Mouse (Mus musculus): ENCODE measurements around the gene Mrpl57. TPM values are rescaled to one million over a fixed set of nuclear protein-coding genes. Genes with fewer than 3 reads are reported as not detected.

Mrpl57 gene
- total RNA-seq, 1 experiment from 2014 or later: 131 TPM

DNA sequence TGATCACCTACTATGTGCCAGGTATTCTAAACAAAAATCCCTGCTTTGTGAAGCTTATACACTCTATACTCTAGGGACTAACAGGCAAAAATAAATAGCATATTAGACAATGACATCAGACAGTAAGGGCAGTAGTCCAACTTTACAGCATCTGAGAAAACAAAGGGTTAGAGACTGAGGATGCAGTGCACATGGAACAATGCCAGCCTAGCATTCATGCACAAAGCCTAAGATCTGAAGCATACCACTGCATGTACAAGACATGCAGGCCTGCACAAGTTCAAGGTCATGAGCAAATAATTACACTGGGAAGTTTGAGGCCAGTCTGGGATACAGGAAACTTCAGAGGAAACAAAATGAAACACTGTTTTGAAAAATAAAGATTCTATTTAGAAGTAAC, 33.5 kb downstream of the Mrpl57 start:
- no peak for DNase-seq

DNA sequence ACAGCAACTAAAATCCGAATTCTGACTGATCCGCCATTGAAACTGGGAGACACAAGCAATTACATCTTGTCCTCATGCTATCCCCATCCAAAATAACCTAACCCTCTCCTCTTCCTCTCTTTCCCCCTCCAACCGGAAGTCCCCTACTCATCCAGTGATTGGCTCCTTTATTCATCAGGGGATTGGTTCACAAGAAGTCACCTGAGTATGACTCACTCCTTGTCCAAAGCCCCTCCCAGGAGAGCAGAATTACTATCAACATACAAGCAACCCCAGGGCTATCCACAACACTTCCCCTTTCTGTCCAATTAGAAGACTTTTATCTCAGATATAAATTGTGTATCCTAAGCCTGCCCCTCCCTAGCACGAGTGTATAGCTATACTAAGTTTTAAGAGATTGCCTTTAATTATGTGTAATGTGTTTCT, 36.0 kb downstream of the Mrpl57 start:
- no peak for DNase-seq

DNA sequence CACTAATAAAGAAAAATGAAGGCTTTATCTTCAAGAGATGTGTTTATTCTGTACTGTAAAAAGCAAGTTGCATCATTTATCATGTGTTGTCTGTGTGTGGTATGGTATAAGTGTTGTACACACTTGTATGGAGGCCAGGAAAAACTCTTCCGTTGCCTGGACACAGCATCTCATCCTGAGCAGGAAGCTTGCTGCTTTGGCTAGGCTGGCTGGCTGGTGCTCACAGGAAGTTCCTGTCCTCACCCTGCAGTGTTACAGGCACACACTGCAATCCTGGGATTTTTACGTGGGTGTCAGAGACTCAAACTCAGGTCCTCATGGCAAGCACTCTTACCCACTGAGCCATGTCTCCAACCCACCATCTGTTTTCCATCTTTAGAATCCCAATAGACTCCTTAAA, 37.1 kb downstream of the Mrpl57 start:
- DNase-seq: no peak

DNA sequence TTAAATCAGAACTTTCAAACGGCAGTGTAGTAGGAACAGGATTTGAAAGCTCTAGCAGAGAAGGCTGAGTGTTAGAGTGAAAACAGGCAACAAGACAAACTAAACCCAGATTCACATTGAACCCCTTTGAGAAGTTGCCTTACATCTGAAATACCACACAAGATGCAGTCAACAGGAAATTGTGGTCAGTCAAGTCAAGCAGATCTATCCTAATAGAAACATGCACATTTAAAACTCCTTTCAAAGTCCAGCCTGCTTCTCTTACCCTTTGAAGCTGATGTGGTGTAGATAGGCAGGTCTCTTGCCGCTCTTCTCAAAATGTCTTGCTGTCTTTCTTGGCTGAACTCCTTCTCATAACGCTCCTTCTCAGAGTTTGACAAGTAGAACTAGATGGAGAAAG, 39.2 kb downstream of the Mrpl57 start:
- DNase-seq: no peak

DNA sequence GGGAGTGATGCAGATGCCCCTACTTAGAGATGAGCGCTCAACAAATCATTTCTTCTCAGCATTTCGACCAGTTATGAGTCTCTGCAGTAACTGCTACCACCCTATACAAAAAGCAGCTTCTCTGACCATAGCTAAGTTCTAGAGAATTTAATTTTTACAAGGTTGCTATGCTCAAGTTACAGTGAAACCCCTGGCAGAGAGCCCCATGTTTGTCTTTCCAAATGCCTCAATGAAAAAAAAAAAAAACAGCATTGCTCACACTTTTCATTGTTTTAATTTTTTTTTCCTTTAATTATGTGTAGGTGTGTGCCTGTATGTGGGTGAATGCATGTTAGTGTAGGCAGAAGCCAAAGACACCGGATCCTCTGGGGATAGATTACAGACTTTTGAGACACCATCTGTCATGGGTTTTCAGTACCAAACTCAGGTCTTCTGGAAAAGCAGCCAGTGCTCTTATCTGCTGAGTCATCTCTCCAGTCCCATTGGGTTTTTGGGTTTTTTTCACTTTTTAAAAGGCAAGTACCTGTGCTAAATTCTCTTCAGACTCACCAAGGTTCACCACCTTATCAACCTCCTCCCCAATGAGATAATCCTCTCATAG, 40.7 kb downstream of the Mrpl57 start:
- no peak for DNase-seq

DNA sequence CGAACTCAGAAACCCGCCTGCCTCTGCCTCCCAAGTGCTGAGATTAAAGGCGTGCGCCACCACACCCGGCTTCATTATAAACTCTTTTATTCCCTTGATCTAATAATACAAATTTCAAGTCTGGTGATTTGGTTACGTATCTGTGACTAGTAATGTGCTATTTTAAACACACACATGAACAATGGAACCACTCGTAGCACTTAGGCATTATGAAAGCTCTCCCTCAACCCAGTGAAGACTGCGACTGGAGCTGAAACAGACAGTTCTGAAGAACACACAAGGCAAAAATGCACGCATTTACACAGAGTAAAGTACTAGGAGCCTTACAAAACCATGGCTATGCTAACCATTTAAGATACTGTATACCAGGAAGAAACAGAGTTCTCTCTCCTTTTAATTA, 51.9 kb downstream of the Mrpl57 start:
- no peak for DNase-seq

Small RNA genes within 50 kb of the gene (microRNA-seq; reads per million reads assigned to microRNA genes)
- gene Mir3077: 0 to 0.34 reads per million in 2 experiments

Other genes starting within 250 kb of the Mrpl57 start
- gene Xpo4, start 160.8 kb upstream of the Mrpl57 start, total RNA-seq (2021): 42.9 and 48.4 TPM in 2 replicates
- gene Gm49361, start 80.1 kb upstream of the Mrpl57 start, total RNA-seq (2021): not detected in 2 replicates
- 37.4 and 48.5 TPM in 2 replicates for gene Lats2, start 67.8 kb upstream of the Mrpl57 start, total RNA-seq (2021)
- 49.0 and 52.1 TPM in 2 replicates for gene Sap18, start 28.1 kb upstream of the Mrpl57 start, total RNA-seq (2021)
- gene Ska3, start within 50 bp of the Mrpl57 start, total RNA-seq (2021): 2.3 and 3.9 TPM in 2 replicates
- gene Zdhhc20, start 64.0 kb downstream of the Mrpl57 start, total RNA-seq (2021): 40.1 and 57.4 TPM in 2 replicates
- gene Micu2, start 173.0 kb downstream of the Mrpl57 start, total RNA-seq (2021): 49.1 and 70.1 TPM in 2 replicates
- 21.3 and 27.9 TPM in 2 replicates for gene Fgf9, start 244.3 kb downstream of the Mrpl57 start, total RNA-seq (2021)

Data from adrenal gland, postnatal 25 days (tissue).